Mouse (Mus musculus) hindbrain, embryonic 15.5 days (tissue): ENCODE results near the gene 1700025G04Rik. TPM values are rescaled to one million over a fixed set of nuclear protein-coding genes. Genes with fewer than 3 reads are reported as not detected.
A peak's percentile ranks its signal among the peaks of the same experiment; 100 is the strongest.

Source experiments
- ATAC-seq: fragments of 200-750 bp; cut with Nextera tagmentation; 2 replicates; pipeline ENCODE4 v1.8.0; 2017; ENCODE audit warnings: low read depth, moderate number of reproducible peaks, moderate TSS enrichment; ENCODE audit not compliant: low FRiP score
- H3K27ac ChIP-seq: fragments of 300-500 bp; sonication (generic); replicated peaks from 2 replicates; pipeline ENCODE4 v1.5.1; 2015; ENCODE audit warnings: mild to moderate bottlenecking, inconsistent platforms
- H3K27me3 ChIP-seq: fragments of 300-500 bp; sonication (generic); 2 replicates; pipeline ENCODE4 v1.6.1; 2015; ENCODE audit warnings: control low read depth, inconsistent platforms
- H3K36me3 ChIP-seq: fragments of 300-500 bp; sonication (generic); 2 replicates; pipeline ENCODE4 v1.6.1; 2015; ENCODE audit warnings: control low read depth, inconsistent platforms
- H3K4me1 ChIP-seq: fragments of 300-500 bp; sonication (generic); replicated peaks from 2 replicates; pipeline ENCODE4 v1.6.1; 2015; ENCODE audit warnings: control low read depth, inconsistent platforms
- H3K4me2 ChIP-seq: fragments of 300-500 bp; sonication (generic); 2 replicates; pipeline ENCODE4 v1.6.1; 2015; ENCODE audit warnings: moderate library complexity, mild to moderate bottlenecking, inconsistent platforms
- H3K4me3 ChIP-seq: fragments of 300-500 bp; sonication (generic); 2 replicates; pipeline ENCODE4 v1.5.1; 2015; ENCODE audit warnings: mild to moderate bottlenecking, inconsistent platforms
- H3K9ac ChIP-seq: fragments of 300-500 bp; sonication (generic); 2 replicates; pipeline ENCODE4 v1.6.1; 2015; ENCODE audit warnings: inconsistent platforms
- H3K9me3 ChIP-seq: fragments of 300-500 bp; sonication (generic); 2 replicates; pipeline ENCODE4 v1.6.1; 2016; ENCODE audit warnings: control low read depth, inconsistent platforms
- WGBS: fragments of 180-500 bp; shearing (Covaris S2); methylation state at CpG from one replicate; pipeline ENCODE4 v1.1.7; 2015; 5-methylcytosine and 5-hydroxymethylcytosine counted together
- polyA plus RNA-seq: library from polyadenylated mRNA; unstranded; fragments of >200 nt; fragmentation: Nextera tagmentation; extraction: Ambion mirVana; gene quantifications from 2 replicates; pipeline ENCODE4 v1.2.1, GENCODE M21; 2015

The 1700025G04Rik gene
- polyA plus RNA-seq, 1 experiment from 2014 or later: 33.9 TPM

DNA sequence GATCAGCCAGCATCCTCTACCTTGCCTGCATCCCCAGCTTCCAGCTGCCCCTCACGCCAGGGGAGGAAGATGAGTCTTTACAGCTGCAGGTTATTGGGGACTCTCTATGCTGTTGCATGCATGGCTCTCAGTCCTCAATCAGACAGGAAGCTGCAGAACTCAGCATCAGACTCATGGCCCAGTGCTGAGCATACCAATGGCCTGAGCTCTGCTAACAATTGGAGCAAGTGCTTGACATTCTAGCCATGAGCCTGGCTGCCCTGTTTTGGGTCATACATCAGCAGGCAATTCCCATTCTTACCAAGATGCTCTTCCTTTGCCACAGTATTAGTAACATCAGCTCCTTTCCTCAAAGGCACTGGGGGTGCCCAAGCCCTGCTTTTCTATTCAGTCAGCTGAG is 208.7 kb downstream of the 1700025G04Rik start:
- Histone ChIP-seq H3K27ac (peak overlapping the region; percentile 34; the same call in 1 of the 2 replicates), H3K27me3 (no peaks in the 10 kb centered on the region), H3K4me1 (0 out of 2 replicates have a peak, but pooled peaks cover 10% of the 10 kb centered on the region), H3K4me3 (no peak overlapping the region), H3K4me2 (no peak overlapping the region), H3K9ac (no peak overlapping the region), H3K36me3 (no peaks in the 10 kb centered on the region), H3K9me3 (no peaks in the 10 kb centered on the region)
- peak; percentile 67; the same call in 1 of the 2 replicates for ATAC-seq
- 67% methylated on average over 1 of the region's 1 CpGs for WGBS

DNA sequence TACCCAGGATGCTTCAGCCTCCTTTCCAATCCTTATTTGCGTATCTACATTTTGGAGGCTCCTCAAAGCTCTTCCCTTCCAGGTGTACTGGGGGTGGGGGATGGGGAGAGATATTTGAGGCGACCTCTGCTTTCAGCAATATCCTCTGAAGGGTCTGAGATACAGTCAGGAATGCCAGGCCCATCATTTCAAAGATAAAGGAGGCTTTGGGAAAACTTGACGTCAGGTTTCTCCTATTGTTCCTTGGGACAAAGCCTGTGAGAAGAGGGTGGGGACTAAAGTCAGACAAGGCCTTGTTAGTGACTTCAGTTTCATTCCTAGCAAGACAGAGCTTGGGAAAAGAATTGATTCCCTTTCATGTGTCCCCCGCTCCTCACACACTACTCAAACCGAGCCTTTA is 209.2 kb downstream of the 1700025G04Rik start:
- no peak for ATAC-seq
- 34% methylated on average over 5 of the region's 5 CpGs for WGBS
- H3K27me3 ChIP-seq: no peaks in the 10 kb centered on the region

DNA sequence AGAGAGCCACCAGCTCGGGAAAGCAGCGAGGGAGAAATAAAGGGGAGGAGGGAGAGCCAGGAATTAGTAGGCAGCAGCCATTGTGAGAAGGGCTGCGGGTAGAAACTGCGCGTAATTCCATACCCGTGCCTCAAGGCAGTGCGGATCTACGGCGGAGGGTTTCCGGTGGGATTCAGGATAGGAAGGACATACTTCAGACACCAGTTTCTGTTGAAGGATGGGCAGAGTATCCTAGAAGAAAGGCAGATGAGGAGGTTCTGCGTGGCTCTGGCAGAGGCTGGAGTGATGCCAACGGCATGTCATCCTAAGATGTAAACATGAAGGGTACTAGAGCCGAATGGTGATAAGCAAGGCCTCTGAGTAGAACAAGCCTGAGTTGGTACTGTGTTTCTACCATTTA is 210.0 kb downstream of the 1700025G04Rik start:
- no peaks in the 10 kb centered on the region for H3K27me3 ChIP-seq
- 0 out of 2 replicates have a peak, but pooled peaks cover 10% of the 10 kb centered on the region for H3K4me1 ChIP-seq
- no peak for ATAC-seq
- no peak overlapping the region for H3K4me2 ChIP-seq
- H3K27ac ChIP-seq: no peak overlapping the region
- H3K9ac ChIP-seq: no peak overlapping the region
- WGBS: 72% methylated on average over 13 of the region's 13 CpGs
- no peaks in the 10 kb centered on the region for H3K36me3 ChIP-seq
- no peaks in the 10 kb centered on the region for H3K9me3 ChIP-seq
- no peak overlapping the region for H3K4me3 ChIP-seq

More for the DNA sequence above, 209.2 kb downstream of the 1700025G04Rik start:
- Histone ChIP-seq H3K4me1 (0 out of 2 replicates have a peak, but pooled peaks cover 10% of the 10 kb centered on the region), H3K36me3 (no peaks in the 10 kb centered on the region), H3K4me2 (no peak overlapping the region), H3K4me3 (no peak overlapping the region), H3K9ac (no peak overlapping the region), H3K9me3 (no peaks in the 10 kb centered on the region), H3K27ac (peak overlapping the region; percentile 28; the same call in 1 of the 2 replicates)

DNA sequence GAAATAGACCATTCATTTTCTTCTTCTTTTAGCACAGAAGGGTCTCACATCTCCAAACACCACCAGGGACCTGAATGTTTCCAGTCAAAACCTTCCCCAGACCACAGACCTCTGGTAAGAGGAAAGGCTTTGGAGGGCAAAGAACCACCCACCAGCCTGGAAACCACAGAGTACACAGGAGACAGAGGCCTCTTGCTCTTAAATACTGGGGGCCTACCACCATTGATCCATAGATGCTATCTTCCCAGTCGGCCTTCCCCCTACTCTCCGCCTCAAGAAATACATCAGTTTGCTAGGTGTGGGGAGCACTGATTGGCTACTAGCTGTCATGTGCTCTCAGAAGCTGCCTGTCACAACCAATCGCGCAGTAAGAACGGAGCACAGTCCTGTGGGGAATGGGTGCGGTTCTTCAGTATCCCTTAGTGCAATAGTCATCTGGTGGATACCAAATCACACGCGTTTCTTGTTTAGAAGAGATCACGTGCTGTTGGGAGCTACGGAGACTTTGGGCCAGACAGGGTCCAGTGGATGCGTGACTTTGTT is 210.5 kb downstream of the 1700025G04Rik start:
- H3K9me3 ChIP-seq: no peaks in the 10 kb centered on the region
- H3K27ac ChIP-seq: no peak overlapping the region
- H3K36me3 ChIP-seq: no peaks in the 10 kb centered on the region
- H3K27me3 ChIP-seq: no peaks in the 10 kb centered on the region
- H3K4me2 ChIP-seq: no peak overlapping the region
- H3K9ac ChIP-seq: no peak overlapping the region
- ATAC-seq: no peak
- 0 out of 2 replicates have a peak, but pooled peaks cover 10% of the 10 kb centered on the region for H3K4me1 ChIP-seq
- no peak overlapping the region for H3K4me3 ChIP-seq
- 88% methylated on average over 11 of the region's 11 CpGs for WGBS

DNA sequence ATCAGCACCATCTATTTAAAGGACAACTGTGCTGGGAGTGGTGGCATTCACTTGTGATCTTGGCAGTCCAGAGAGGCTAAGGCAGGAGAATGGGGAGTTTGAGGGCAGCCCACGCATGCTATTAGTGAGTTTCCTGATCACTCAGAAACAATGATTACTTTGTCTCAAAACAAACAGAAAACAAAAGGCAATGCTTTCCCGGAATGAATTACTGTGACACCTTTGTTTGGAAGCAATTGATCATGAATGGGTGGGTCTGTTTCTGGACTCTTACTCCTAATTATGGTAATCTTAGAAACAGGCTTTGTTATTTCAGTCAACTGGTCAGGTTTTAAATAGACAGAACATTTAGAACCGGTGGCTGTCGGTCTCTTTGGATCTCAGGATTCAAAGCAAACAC is 211.5 kb downstream of the 1700025G04Rik start:
- WGBS: 23% methylated on average over 4 of the region's 4 CpGs
- Histone ChIP-seq H3K9me3 (no peaks in the 10 kb centered on the region), H3K27ac (no peak overlapping the region), H3K36me3 (no peaks in the 10 kb centered on the region), H3K4me1 (0 out of 2 replicates have a peak, but pooled peaks cover 10% of the 10 kb centered on the region), H3K4me3 (no peak overlapping the region), H3K27me3 (no peaks in the 10 kb centered on the region), H3K9ac (no peak overlapping the region), H3K4me2 (no peak overlapping the region)
- ATAC-seq: no peak

DNA sequence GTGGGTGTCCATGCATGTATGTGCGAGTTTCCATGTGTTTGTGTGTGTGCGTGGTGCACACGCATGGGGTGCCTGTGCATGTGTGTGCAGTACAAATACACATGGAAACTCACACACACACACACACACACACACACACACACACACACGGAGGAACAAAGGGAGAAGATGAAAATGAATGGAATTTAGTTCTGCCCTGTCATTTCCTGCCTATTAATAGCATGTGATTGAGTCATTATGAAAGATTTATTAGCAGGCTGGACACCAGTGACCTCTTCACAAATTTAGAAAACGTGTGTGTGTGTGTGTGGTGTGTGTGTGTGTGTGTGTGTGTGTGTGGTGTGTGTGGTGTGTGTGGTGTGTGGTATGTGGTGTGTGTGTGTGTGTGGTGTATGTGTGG is 217.0 kb downstream of the 1700025G04Rik start:
- Histone ChIP-seq H3K27me3 (no peaks in the 10 kb centered on the region), H3K36me3 (no peaks in the 10 kb centered on the region), H3K4me1 (0 out of 2 replicates have a peak, but pooled peaks cover under 1% of the 10 kb centered on the region), H3K4me3 (no peak overlapping the region), H3K4me2 (no peak overlapping the region), H3K9ac (no peak overlapping the region), H3K9me3 (no peaks in the 10 kb centered on the region), H3K27ac (no peak overlapping the region)
- 80% methylated on average over 5 of the region's 5 CpGs for WGBS
- ATAC-seq: no peak

DNA sequence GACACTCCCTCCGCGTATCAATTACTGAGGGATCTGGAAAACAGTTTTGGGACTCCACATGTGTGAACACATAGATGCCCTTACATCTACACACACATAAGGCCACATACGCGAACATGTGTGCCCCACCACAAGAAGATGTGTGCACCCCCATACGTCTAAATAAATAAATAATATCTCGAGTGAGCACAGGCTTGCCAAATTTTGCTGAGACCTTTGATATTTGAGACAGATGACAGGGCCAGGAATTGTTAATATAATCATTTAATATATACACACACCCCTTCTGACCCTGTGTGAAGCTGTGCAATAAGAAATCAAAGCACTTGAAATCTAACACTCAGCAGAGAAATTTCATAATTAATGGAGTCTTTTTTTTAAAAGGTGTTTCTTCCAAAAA is 225.6 kb downstream of the 1700025G04Rik start:
- no peaks in the 10 kb centered on the region for H3K4me1 ChIP-seq
- WGBS: 94% methylated on average over 6 of the region's 6 CpGs
- no peaks in the 10 kb centered on the region for H3K27me3 ChIP-seq
- no peak overlapping the region for H3K27ac ChIP-seq
- H3K9ac ChIP-seq: no peak overlapping the region
- no peak overlapping the region for H3K4me2 ChIP-seq
- no peak overlapping the region for H3K4me3 ChIP-seq
- no peak for ATAC-seq
- H3K9me3 ChIP-seq: no peaks in the 10 kb centered on the region
- H3K36me3 ChIP-seq: no peaks in the 10 kb centered on the region

DNA sequence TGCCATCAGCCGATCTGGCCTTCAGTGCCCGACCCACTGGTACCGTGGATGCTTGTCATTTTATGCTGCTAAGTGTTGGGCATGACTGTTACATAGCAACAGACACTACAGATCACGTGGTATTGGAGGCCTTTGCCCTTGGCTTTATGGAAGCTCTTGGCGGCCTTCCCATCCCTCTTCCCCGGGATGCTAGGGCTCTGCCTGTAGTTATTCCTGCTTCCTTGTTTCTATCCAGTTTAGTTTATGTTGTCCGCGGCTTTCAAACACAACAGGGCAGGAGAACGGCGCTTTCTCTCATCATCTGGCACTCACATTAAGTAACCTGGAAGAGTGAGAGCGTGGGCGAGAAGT is 226.2 kb downstream of the 1700025G04Rik start:
- H3K9ac ChIP-seq: no peak overlapping the region
- WGBS: 75% methylated on average over 12 of the region's 12 CpGs
- H3K4me2 ChIP-seq: no peak overlapping the region
- no peaks in the 10 kb centered on the region for H3K4me1 ChIP-seq
- H3K4me3 ChIP-seq: no peak overlapping the region
- H3K9me3 ChIP-seq: no peaks in the 10 kb centered on the region
- ATAC-seq: no peak
- H3K36me3 ChIP-seq: no peaks in the 10 kb centered on the region
- H3K27me3 ChIP-seq: no peaks in the 10 kb centered on the region
- no peak overlapping the region for H3K27ac ChIP-seq

DNA sequence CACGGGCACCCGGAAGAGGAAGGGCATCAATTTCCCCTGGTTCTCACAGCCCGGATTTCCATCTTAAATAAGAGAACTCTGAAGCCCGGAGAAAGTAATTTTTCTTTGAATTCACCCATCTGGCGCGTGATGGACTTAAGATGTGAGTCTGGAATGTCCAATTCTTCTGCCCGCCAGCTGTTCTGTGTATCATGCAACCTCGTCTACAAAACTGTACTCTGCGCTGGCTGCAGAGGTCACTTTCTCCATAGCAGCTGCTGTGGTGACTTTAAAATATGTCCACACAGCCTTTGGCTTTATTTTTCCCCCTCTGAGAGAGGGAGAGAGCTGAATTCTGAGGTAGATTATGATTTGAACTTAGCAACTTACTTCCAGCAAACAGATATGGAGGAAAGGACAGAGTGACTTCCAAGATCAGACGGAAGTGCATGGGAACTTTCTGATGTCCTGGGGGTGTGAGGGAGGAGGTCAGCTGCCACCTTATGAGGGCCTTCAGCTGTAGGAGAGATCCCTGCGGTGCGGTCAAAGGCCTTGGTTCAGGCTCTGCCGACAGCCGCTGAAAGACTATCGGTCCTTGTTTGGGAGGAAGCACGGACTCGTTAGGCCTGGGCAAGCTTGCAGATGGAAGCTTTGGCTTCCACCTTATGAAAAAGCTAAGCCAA is 226.7 kb downstream of the 1700025G04Rik start:
- H3K9ac ChIP-seq: no peak overlapping the region
- WGBS: 78% methylated on average over 17 of the region's 17 CpGs
- H3K9me3 ChIP-seq: no peaks in the 10 kb centered on the region

DNA sequence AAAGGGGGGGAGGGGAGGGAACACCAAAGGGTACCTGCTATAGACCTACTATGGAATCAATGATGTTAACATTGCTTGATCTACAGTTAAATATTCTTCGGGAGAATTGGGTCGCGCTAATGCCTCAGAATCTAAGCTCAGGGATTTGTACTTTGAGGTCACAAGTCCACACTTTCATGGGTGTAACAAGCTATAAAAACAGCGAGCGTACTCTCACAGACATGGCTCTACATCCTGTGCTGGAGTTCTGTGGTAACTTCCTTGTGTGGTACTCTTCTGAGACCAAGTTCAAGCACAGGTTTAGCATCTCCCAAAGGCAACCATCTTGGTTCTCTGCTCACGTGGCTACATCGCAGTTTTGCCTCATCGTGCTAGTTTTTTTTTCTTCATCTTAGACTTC is 227.8 kb downstream of the 1700025G04Rik start:
- H3K9ac ChIP-seq: no peak overlapping the region
- 94% methylated on average over 8 of the region's 8 CpGs for WGBS
- H3K4me2 ChIP-seq: no peak overlapping the region
- H3K4me3 ChIP-seq: no peak overlapping the region
- H3K27ac ChIP-seq: no peak overlapping the region
- no peaks in the 10 kb centered on the region for H3K27me3 ChIP-seq
- no peaks in the 10 kb centered on the region for H3K9me3 ChIP-seq
- no peaks in the 10 kb centered on the region for H3K36me3 ChIP-seq
- H3K4me1 ChIP-seq: no peaks in the 10 kb centered on the region
- no peak for ATAC-seq

More for the DNA sequence above, 226.7 kb downstream of the 1700025G04Rik start:
- Histone ChIP-seq H3K36me3 (no peaks in the 10 kb centered on the region), H3K4me1 (no peaks in the 10 kb centered on the region), H3K4me2 (no peak overlapping the region), H3K27ac (no peak overlapping the region), H3K4me3 (no peak overlapping the region), H3K27me3 (no peaks in the 10 kb centered on the region)
- no peak for ATAC-seq

DNA sequence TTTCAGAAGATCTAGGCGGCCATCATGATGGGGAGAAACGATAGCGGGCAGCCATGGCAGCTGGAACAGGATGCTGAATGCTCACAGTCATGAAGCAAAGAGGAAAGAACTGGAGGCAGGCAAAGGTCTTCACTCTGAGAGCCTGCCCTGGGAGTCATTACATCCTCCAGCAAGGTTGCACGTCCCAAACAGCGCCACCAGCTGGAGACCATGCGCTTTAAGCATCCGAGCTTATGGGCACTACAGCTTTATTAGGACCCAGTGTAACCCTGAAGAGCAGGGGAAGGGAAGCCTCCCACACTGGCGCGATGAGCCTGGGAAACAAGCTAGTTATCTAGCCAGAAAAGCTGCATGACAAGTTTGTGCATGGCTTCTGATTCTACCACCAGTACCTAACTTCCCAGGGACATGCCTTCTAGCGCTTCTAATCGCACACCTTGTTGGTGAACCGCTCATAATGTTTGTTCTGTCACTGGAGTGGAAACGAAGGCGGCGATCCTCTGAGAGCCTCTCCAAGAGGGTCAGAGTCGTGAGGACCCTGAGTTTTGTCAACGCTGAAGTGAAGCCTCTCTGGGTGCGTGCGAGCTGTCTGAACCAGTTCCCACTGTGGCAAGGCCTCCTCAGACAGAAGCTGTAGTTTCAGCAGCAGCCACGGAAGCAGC is 228.5 kb downstream of the 1700025G04Rik start:
- Histone ChIP-seq H3K4me2 (no peak overlapping the region), H3K36me3 (no peaks in the 10 kb centered on the region), H3K9ac (no peak overlapping the region), H3K27me3 (no peaks in the 10 kb centered on the region), H3K27ac (no peak overlapping the region), H3K4me3 (no peak overlapping the region), H3K9me3 (no peaks in the 10 kb centered on the region), H3K4me1 (no peaks in the 10 kb centered on the region)
- WGBS: 69% methylated on average over 20 of the region's 20 CpGs
- ATAC-seq: no peak

DNA sequence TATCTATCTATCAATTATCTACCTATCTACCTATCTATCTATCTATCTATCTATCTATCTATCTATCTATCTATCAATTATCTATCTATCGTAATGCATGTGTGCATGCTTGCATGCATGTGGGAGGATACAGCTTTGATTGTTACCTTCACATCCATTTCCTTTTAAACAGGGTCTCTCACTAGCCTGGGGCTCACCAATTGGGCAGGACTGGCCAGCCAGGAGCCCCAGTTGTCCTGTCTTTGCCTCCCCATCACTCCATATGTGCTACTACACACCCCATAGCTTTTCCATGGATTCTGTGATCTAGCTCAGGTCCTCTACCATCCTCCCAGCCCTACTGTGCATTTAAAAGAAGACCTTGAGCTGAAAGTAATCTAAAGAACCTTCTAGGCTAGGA is 231.5 kb downstream of the 1700025G04Rik start:
- Histone ChIP-seq H3K4me1 (no peaks in the 10 kb centered on the region), H3K9ac (no peak overlapping the region), H3K27ac (no peak overlapping the region), H3K4me3 (no peak overlapping the region), H3K27me3 (no peaks in the 10 kb centered on the region), H3K36me3 (no peaks in the 10 kb centered on the region), H3K4me2 (no peak overlapping the region), H3K9me3 (no peaks in the 10 kb centered on the region)
- no peak for ATAC-seq
- WGBS: 100% methylated on average over 1 of the region's 1 CpGs
